Mouse (Mus musculus) CH12.LX (cell line): ENCODE measurements around the gene Btd.

Experiments used
- BHLHE40 ChIP-seq: IDR thresholded peaks from 2 replicates; pipeline ENCODE4 v1.6.1; 2011; ENCODE audit warnings: mild to moderate bottlenecking, low read depth, low read length, improper control_type of control experiment
- CTCF ChIP-seq, 2 experiments: IDR thresholded peaks in 1 of 2; conservative IDR thresholded peaks in 1 of 2; 2 replicates each; pipeline ENCODE4 v1.5.1; 2011 to 2012; ENCODE audit warnings: low read depth in 2 of 2, low read length in 2 of 2, improper control_type of control experiment in 1 of 2, inconsistent platforms in 1 of 2, mild to moderate bottlenecking in 1 of 2, moderate library complexity in 1 of 2
- E2F4 ChIP-seq: IDR thresholded peaks from 2 replicates; pipeline ENCODE4 v1.6.1; 2011; ENCODE audit warnings: low read depth, low read length, improper control_type of control experiment; ENCODE audit not compliant: insufficient replicate concordance
- ETS1 ChIP-seq: conservative IDR thresholded peaks from 2 replicates; pipeline ENCODE4 v1.6.1; 2012; ENCODE audit warnings: low read depth, mild to moderate bottlenecking, inconsistent platforms, low read length, improper control_type of control experiment, moderate library complexity
- IRF4 ChIP-seq: IDR thresholded peaks from 2 replicates; pipeline ENCODE4 v1.6.1; 2014; ENCODE audit warnings: low read depth, mild to moderate bottlenecking, inconsistent platforms, low read length, improper control_type of control experiment
- JUND ChIP-seq: conservative IDR thresholded peaks from 2 replicates; pipeline ENCODE4 v1.6.1; 2011; ENCODE audit warnings: low read depth, low read length, improper control_type of control experiment
- KAT2A ChIP-seq: IDR thresholded peaks from 2 replicates; pipeline ENCODE4 v1.6.1; 2012; ENCODE audit warnings: low read length, improper control_type of control experiment, inconsistent platforms; ENCODE audit not compliant: insufficient replicate concordance
- MAFK ChIP-seq: IDR thresholded peaks from 2 replicates; pipeline ENCODE4 v1.6.1; 2011; ENCODE audit warnings: low read length, improper control_type of control experiment; ENCODE audit not compliant: insufficient replicate concordance
- MYC ChIP-seq: IDR thresholded peaks from 2 replicates; pipeline ENCODE4 v1.6.1; 2011; ENCODE audit warnings: low read depth, mild to moderate bottlenecking, improper control_type of control experiment, low read length
- POLR2A ChIP-seq: IDR thresholded peaks from 2 replicates; pipeline ENCODE4 v1.6.1; 2011; ENCODE audit warnings: low read depth, mild to moderate bottlenecking, improper control_type of control experiment, low read length
- TBP ChIP-seq: conservative IDR thresholded peaks from 2 replicates; pipeline ENCODE4 v1.6.1; 2011; ENCODE audit warnings: low read depth, low read length, improper control_type of control experiment
- TCF12 ChIP-seq: IDR thresholded peaks from 2 replicates; pipeline ENCODE4 v1.6.1; 2014; ENCODE audit warnings: low read depth, mild to moderate bottlenecking, inconsistent platforms, low read length, improper control_type of control experiment
- ZKSCAN1 ChIP-seq: IDR thresholded peaks from 2 replicates; pipeline ENCODE4 v1.6.1; 2012; ENCODE audit warnings: low read depth, inconsistent platforms, low read length, improper control_type of control experiment, borderline replicate concordance

DNA sequence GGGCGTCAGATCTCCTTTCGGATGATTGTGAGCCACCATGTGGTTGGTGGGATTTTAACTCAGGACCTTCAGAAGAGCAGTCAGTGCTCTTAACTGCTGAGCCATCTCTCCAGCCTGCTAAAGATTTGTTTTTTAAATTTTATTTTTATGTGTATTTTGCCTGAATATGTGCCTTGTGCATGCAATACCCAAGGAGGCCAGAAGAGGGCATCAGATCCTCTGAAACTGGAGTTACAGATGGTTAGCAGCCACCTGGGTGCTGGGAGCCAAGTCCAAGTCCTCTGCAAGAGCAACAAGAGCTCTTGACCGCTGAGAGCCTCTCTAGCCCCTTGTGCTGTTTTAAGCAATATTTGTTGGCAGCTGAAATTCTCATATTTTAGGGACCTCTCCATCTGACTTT is 9.5 kb downstream of the Btd start:
- TF ChIP-seq CTCF (conservative IDR thresholded peaks at IDR 0.05 in 1 of 2, IDR thresholded peaks at IDR 0.05 in 1 of 2; ENCODE audit: low read depth in 2 of 2, low read length in 2 of 2), result peak; percentile 19 to 41; a peak in 2 of 4 replicates
- TF ChIP-seq TCF12, result no peak
- TF ChIP-seq ZKSCAN1, result no peak
- TF ChIP-seq POLR2A, result no peak
- no peak for TF ChIP-seq TBP
- TF ChIP-seq MAFK, result no peak
- no peak for TF ChIP-seq E2F4
- no peak for TF ChIP-seq KAT2A
- TF ChIP-seq JUND, result no peak
- TF ChIP-seq ETS1, result no peak
- no peak for TF ChIP-seq IRF4
- no peak for TF ChIP-seq MYC
- no peak for TF ChIP-seq BHLHE40
